Mouse (Mus musculus) limb, embryonic 15.5 days (tissue): ENCODE measurements around the gene Tacc2. TPM values are rescaled to one million over a fixed set of nuclear protein-coding genes. Genes with fewer than 3 reads are reported as not detected.

Experiments
- ATAC-seq: fragments of 200-750 bp; cut with Nextera tagmentation; 2 replicates; pipeline ENCODE4 v1.8.0; 2017; ENCODE audit warnings: low read depth, moderate TSS enrichment; ENCODE audit not compliant: insufficient number of reproducible peaks, low FRiP score, low TSS enrichment
- H3K27ac ChIP-seq: fragments of 300-500 bp; sonication (generic); 2 replicates; pipeline ENCODE4 v1.5.1; 2015; ENCODE audit warnings: moderate library complexity, mild to moderate bottlenecking, inconsistent platforms
- H3K27me3 ChIP-seq: fragments of 300-500 bp; sonication (generic); 2 replicates; pipeline ENCODE4 v1.6.1; 2015; ENCODE audit warnings: inconsistent platforms
- H3K36me3 ChIP-seq: fragments of 300-500 bp; sonication (generic); 2 replicates; pipeline ENCODE4 v1.6.1; 2015; ENCODE audit warnings: inconsistent platforms
- H3K4me1 ChIP-seq: fragments of 300-500 bp; sonication (generic); 2 replicates; pipeline ENCODE4 v1.6.1; 2015; ENCODE audit warnings: inconsistent platforms
- H3K4me2 ChIP-seq: fragments of 300-500 bp; sonication (generic); 2 replicates; pipeline ENCODE4 v1.6.1; 2015; ENCODE audit warnings: mild to moderate bottlenecking, inconsistent platforms
- H3K4me3 ChIP-seq: fragments of 300-500 bp; sonication (generic); 2 replicates; pipeline ENCODE4 v1.5.1; 2015; ENCODE audit warnings: mild to moderate bottlenecking, inconsistent platforms
- H3K9ac ChIP-seq: fragments of 300-500 bp; sonication (generic); 2 replicates; pipeline ENCODE4 v1.6.1; 2015; ENCODE audit warnings: inconsistent platforms
- H3K9me3 ChIP-seq: fragments of 300-500 bp; sonication (generic); 2 replicates; pipeline ENCODE4 v1.6.1; 2016; ENCODE audit warnings: inconsistent platforms
- WGBS: fragments of 180-500 bp; shearing (Covaris S2); methylation state at CpG from one replicate; pipeline ENCODE4 v1.1.7; 2015; 5-methylcytosine and 5-hydroxymethylcytosine counted together
- polyA plus RNA-seq: library from polyadenylated mRNA; unstranded; fragments of >200 nt; fragmentation: Nextera tagmentation; extraction: Ambion mirVana; gene quantifications from 2 replicates; pipeline ENCODE4 v1.2.1, GENCODE M21; 2015

Tacc2 gene
- polyA plus RNA-seq, 1 experiment from 2014 or later, result 31.3 TPM

DNA sequence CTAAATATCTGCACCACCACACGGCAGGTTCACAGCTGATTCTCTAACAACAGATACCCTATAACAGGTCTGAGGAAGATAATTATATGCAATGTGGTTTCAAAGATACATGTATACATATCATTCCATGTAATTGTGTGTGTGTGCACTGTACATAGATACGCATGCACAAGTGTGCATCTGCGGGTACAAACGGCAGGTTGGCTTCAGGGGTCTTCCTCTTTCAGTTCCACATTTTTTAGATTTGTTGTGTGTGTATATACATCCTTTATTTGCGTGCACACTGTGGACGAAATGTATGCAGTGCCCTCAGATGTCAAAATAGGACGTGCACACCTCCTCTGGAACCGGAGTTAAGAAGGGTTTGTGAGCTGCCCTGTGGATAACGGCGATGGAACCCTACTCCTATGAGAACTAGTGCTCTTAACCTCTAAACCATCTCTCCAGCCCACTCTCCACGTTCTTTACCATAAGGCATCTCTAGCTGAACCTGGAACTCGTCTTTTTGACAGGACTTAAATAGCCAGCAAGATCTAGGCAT lies 29.5 kb upstream of the Tacc2 start:
- peaks cover 23% of the 10 kb centered on the region for H3K36me3 ChIP-seq
- peak overlapping the region; percentile 95 for H3K4me3 ChIP-seq
- peak overlapping the region; percentile 71 for H3K4me2 ChIP-seq
- WGBS, result 78% methylated on average over 12 of the region's 12 CpGs
- peak overlapping the region; percentile 100 for H3K27ac ChIP-seq
- no peaks in the 10 kb centered on the region for H3K27me3 ChIP-seq
- no peak for ATAC-seq
- peaks cover 20% of the 10 kb centered on the region for H3K4me1 ChIP-seq
- no peaks in the 10 kb centered on the region for H3K9me3 ChIP-seq
- no peak overlapping the region for H3K9ac ChIP-seq

DNA sequence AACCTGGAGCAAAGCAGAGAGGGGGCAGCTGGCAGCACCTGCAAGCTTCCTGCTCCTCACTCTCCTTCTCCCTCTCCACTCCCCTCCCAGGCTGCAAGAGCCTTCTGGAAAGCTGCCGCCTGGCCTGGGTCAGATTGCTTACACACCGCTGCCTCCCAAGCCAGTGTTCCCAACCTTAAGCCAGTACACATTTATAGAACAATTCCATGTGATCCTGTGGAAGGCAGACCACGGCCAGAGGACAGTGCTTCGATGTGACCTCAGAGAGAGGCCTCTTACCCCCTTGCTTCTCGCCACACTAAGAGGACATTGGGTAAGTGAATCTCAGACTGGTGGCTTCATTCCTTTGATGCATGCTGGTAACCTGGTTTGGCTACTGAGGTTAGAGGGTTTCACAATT lies 24.5 kb upstream of the Tacc2 start:
- Histone ChIP-seq H3K27ac (no peak overlapping the region), H3K4me2 (no peak overlapping the region), H3K9me3 (no peaks in the 10 kb centered on the region), H3K9ac (no peak overlapping the region), H3K4me3 (no peak overlapping the region), H3K36me3 (no peaks in the 10 kb centered on the region), H3K4me1 (0 out of 2 replicates have a peak, but pooled peaks cover 6% of the 10 kb centered on the region), H3K27me3 (no peaks in the 10 kb centered on the region)
- 54% methylated on average over 5 of the region's 5 CpGs for WGBS
- no peak for ATAC-seq

DNA sequence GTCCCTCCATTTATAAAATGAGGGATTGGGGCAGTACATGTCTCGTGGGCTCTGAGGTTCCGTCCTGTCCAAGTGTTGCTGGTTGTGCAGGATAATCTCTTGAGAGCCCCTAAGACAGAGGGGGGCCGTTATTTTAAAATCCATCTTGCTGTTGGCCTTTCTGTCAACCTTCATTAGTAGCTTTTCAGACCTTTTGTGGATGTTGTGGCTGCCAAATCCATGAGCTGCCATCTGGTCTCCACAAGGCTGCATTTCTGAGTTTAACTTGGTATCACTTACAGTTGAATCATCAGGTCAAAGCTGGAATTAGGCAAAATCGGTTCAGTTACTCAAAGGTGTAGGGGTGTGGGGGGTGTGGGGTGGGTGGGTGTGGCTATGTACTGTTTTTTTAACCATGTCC lies 23.9 kb upstream of the Tacc2 start:
- 52% methylated on average over 4 of the region's 4 CpGs for WGBS
- ATAC-seq, result no peak
- H3K9me3 ChIP-seq, result no peaks in the 10 kb centered on the region
- H3K27ac ChIP-seq, result no peak overlapping the region
- H3K4me2 ChIP-seq, result no peak overlapping the region
- no peak overlapping the region for H3K9ac ChIP-seq
- 0 out of 2 replicates have a peak, but pooled peaks cover 6% of the 10 kb centered on the region for H3K4me1 ChIP-seq
- H3K36me3 ChIP-seq, result no peaks in the 10 kb centered on the region
- no peak overlapping the region for H3K4me3 ChIP-seq
- H3K27me3 ChIP-seq, result no peaks in the 10 kb centered on the region

DNA sequence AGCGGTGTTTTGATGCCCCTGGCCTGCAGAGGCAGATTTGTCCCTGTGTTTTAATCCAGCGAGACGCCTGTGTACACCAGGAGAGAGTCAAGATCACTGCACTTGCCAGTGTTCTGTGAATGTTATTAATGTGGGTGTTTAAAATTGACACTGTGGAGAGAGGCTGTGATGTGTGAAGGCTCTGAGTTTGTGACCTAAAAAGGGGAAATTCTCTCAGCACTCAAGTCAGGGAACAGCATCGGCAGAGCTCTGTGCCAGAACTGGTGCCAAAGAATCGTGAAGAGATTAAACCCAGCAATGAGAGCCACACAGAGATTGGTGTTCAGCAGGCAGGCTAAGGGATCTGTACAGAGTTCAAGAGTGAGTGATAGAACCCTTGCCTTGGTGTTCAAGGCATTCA lies 21.6 kb upstream of the Tacc2 start:
- no peak overlapping the region for H3K4me2 ChIP-seq
- H3K4me1 ChIP-seq, result 0 out of 2 replicates have a peak, but pooled peaks cover 6% of the 10 kb centered on the region
- H3K4me3 ChIP-seq, result no peak overlapping the region
- no peak overlapping the region for H3K27ac ChIP-seq
- H3K9ac ChIP-seq, result no peak overlapping the region
- H3K36me3 ChIP-seq, result no peaks in the 10 kb centered on the region
- H3K9me3 ChIP-seq, result no peaks in the 10 kb centered on the region
- no peak for ATAC-seq
- WGBS, result 57% methylated on average over 5 of the region's 5 CpGs
- no peaks in the 10 kb centered on the region for H3K27me3 ChIP-seq

DNA sequence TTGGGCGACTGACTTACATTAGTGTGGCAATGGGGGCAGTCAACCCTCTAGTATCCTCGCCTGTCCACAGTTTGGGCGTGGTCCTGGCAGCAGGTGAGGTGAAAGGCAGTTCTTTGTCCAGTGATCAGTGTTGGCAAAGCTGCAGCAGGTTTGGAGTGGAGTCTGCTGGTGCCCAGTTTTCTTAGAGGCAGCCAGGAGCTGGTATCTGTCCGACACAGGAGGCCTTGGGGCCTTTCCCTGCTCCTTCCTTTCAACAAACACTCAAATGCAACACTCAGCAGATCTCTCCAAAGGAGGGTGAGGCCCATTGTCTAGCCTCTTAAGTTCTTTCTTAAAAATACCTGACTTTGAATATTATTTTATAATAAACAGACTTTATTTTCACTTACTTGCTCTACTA lies 18.6 kb upstream of the Tacc2 start:
- no peak for ATAC-seq
- Histone ChIP-seq H3K36me3 (no peaks in the 10 kb centered on the region), H3K9me3 (no peaks in the 10 kb centered on the region), H3K27ac (no peak overlapping the region), H3K27me3 (no peaks in the 10 kb centered on the region), H3K4me2 (no peak overlapping the region), H3K9ac (no peak overlapping the region), H3K4me3 (no peak overlapping the region), H3K4me1 (0 out of 2 replicates have a peak, but pooled peaks cover 3% of the 10 kb centered on the region)
- 70% methylated on average over 4 of the region's 4 CpGs for WGBS

DNA sequence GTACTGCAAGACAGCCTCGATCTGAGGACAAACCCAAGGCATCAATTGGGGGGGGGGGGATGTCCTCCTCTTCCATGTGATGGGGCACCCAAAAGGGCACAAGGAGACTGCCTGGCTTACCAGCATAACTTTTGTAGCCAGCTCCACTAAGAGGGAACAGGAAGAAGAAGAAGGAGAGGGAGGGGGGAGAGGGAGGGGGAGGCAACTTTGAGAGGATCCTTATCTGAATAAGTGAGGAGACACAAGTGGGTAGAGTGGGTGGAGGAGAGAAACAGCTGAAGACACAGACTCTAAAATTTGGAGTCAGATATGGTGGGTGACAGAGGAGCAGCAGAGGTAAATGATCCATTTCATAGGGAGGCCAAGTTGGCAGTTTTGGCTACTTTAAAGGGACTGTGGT lies 16.3 kb upstream of the Tacc2 start:
- Histone ChIP-seq H3K4me1 (no peaks in the 10 kb centered on the region), H3K27me3 (no peaks in the 10 kb centered on the region), H3K27ac (no peak overlapping the region), H3K4me2 (no peak overlapping the region), H3K9ac (no peak overlapping the region), H3K4me3 (no peak overlapping the region), H3K9me3 (no peaks in the 10 kb centered on the region), H3K36me3 (no peaks in the 10 kb centered on the region)
- WGBS, result 55% methylated on average over 1 of the region's 1 CpGs
- ATAC-seq, result no peak

DNA sequence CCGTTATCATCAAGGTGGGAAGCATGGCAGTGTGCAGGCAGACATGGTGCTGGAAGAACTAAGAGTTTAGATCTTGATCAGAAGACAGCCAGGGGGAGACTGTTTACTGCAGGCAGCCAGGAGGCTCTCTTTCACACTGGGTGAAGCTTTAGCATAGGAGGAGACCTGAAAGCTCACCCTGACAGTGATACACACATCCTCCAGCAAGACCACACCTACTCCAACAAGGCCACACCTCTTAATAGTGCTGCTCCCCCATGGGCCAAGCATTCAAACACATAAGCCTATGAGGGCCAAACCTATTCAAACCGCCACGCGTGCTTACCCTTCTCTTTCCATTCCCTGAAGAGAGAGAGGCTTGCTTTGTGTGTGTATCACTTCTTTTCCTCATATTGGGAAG lies 14.0 kb upstream of the Tacc2 start:
- H3K27me3 ChIP-seq, result no peaks in the 10 kb centered on the region
- H3K9ac ChIP-seq, result no peak overlapping the region
- H3K36me3 ChIP-seq, result no peaks in the 10 kb centered on the region
- no peak overlapping the region for H3K27ac ChIP-seq
- WGBS, result 89% methylated on average over 4 of the region's 4 CpGs
- no peaks in the 10 kb centered on the region for H3K4me1 ChIP-seq
- ATAC-seq, result no peak
- no peaks in the 10 kb centered on the region for H3K9me3 ChIP-seq
- H3K4me2 ChIP-seq, result no peak overlapping the region
- H3K4me3 ChIP-seq, result no peak overlapping the region

DNA sequence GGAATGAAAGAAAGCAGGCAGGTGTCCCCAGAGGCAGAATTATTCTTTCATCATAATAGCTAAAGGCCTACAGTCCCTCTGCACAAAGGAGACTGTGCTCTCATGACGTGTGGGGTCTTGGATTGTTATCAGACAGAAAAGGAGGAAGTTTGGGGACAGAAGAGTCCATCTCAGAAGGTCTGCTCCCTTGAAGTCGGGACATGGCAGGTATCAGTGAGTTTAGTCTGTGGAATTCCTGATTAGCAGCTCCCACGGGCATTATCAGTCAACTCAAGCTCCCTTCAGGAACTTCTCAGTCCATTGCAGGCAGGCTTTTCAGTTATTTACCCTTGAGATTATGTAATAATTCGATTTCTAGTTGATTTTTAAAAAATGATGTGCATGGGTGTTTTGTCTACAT lies 13.4 kb upstream of the Tacc2 start:
- Histone ChIP-seq H3K9me3 (no peaks in the 10 kb centered on the region), H3K4me1 (no peaks in the 10 kb centered on the region), H3K36me3 (no peaks in the 10 kb centered on the region), H3K4me2 (no peak overlapping the region), H3K27ac (no peak overlapping the region), H3K4me3 (no peak overlapping the region), H3K27me3 (no peaks in the 10 kb centered on the region), H3K9ac (no peak overlapping the region)
- WGBS, result 56% methylated on average over 4 of the region's 4 CpGs
- no peak for ATAC-seq

DNA sequence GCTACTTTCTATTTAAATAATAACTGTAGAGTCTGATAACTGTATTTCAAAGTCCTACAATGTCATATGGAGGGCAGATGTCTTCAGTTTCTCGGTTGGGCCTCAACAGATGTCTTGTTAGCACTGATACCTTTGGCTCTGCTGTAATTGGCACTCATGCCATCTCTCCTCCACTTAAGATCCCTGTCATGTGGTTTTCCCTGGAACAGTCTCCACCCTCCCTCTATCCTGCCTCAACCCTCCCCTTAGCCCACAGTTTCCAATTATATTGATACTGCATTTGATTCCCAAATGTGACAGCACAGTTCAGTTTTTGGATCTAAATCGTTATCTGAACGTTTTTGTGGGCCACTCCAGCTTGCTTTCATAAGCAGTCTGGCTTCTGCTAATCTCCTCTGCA lies 12.6 kb upstream of the Tacc2 start:
- Histone ChIP-seq H3K27me3 (no peaks in the 10 kb centered on the region), H3K4me3 (no peak overlapping the region), H3K4me2 (no peak overlapping the region), H3K27ac (no peak overlapping the region), H3K36me3 (no peaks in the 10 kb centered on the region), H3K4me1 (no peaks in the 10 kb centered on the region), H3K9ac (no peak overlapping the region), H3K9me3 (no peaks in the 10 kb centered on the region)
- WGBS, result 51% methylated on average over 3 of the region's 3 CpGs
- no peak for ATAC-seq

DNA sequence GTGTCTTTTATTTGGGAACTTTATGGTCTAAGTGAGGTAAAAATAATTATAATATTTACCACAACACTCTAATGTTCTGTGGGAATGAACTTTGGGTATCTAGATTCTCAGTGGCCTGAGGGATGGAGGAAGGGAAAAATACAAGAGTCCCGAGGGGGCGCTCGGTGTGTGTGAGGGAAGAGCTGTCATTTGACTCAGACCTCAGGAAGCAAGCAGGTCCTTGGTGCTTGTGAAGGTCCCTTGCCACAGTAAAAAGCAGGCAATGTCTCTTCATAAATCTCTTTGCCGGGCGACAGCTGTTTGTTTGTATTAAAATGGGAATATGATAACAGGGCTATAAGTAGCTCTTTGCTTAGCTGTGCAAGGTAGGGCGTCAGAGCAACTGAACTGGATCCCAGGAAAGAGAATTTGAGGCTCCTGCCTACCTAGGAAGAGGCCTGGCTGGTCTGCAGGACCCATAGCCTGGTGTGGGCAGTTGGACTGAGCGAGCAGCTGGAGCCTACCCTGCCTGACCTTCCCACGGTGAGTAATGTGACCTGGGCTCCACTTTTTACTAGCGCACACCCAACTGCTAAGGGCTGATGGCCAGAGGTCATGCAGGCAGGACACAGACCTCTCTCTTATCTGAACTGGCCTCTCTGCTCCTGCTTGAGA lies 8.3 kb upstream of the Tacc2 start:
- no peak overlapping the region for H3K4me2 ChIP-seq
- H3K27me3 ChIP-seq, result no peaks in the 10 kb centered on the region
- H3K4me3 ChIP-seq, result no peak overlapping the region
- no peaks in the 10 kb centered on the region for H3K36me3 ChIP-seq
- peaks cover 5% of the 10 kb centered on the region; the same call in 1 of the 2 replicates for H3K4me1 ChIP-seq
- WGBS, result 65% methylated on average over 9 of the region's 9 CpGs
- no peaks in the 10 kb centered on the region for H3K9me3 ChIP-seq
- no peak overlapping the region for H3K27ac ChIP-seq
- ATAC-seq, result no peak
- no peak overlapping the region for H3K9ac ChIP-seq

DNA sequence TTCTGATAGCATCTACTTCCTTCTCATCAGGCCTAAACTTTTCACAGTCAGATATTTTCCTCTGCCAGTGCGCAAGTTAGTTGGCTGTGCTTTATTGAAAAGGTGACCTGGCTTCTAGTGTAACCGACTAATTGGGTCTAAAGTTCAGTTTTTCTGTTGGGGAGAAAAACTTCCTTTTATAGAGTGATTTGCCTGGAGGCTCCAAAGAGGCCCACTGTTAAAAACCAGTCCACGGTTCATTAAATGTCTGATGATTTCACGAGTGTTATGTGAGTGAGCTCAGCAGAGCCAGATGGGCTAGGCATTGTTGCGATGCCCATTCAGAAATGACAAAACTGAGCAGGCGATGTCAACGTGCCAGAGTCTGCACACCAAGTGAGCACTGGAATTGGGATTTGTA lies 6.8 kb upstream of the Tacc2 start:
- Histone ChIP-seq H3K9me3 (no peaks in the 10 kb centered on the region), H3K4me2 (no peak overlapping the region), H3K4me1 (peaks cover 14% of the 10 kb centered on the region; the same call in 1 of the 2 replicates), H3K4me3 (no peak overlapping the region), H3K27me3 (no peaks in the 10 kb centered on the region), H3K9ac (no peak overlapping the region), H3K36me3 (no peaks in the 10 kb centered on the region), H3K27ac (no peak overlapping the region)
- WGBS, result 42% methylated on average over 7 of the region's 7 CpGs
- no peak for ATAC-seq

DNA sequence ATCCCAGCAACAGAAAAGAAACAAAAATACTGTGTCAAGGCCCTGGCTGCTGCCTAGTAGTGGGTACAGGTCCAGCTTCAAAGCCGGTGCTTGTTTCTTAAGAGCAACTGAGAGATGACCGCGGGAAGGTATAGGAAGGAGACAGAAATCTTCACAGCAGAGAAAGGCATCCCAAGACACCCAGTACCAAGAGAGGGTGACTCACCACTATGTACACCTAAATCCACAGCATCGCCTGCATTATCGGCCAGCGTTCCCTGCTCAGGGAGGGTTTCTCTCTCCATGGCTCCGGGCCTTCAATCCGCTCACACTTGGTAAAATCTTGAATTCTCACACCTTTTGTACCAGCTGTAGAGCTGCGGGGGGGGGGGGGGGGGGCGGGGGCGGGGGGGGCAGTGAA lies 4.4 kb upstream of the Tacc2 start, which contains the start of gene Nsmce4a:
Gene Nsmce4a (minus strand): TSS at position 298 of the 400 bp plus-strand sequence.
- Histone ChIP-seq H3K4me1 (peaks cover 31% of the 10 kb centered on the region), H3K9ac (no peak within 1 kb of the TSS), H3K4me3 (no peak within 1 kb of the TSS), H3K27ac (no peak within 1 kb of the TSS), H3K9me3 (no peaks in the 10 kb centered on the region), H3K4me2 (no peak within 1 kb of the TSS), H3K36me3 (no peaks in the 10 kb centered on the region), H3K27me3 (no peaks in the 10 kb centered on the region)
- WGBS, result 65% methylated on average over 11 of the region's 11 CpGs
- ATAC-seq, result no peak
